Mouse (Mus musculus) gastrocnemius, adult 2 months (tissue): ENCODE data around the gene Pld1. TPM values are rescaled to one million over a fixed set of nuclear protein-coding genes. Genes with fewer than 3 reads are reported as not detected.

Experiments
- DNase-seq: peaks from one replicate; pipeline ENCODE4 v3.0.0; 2022
- H3K27ac ChIP-seq: fragments of 200-600 bp; 2 replicates; pipeline ENCODE4 v1.8.1; 2022; ENCODE audit warnings: mild to moderate bottlenecking
- H3K4me3 ChIP-seq: fragments of 200-600 bp; 2 replicates; pipeline ENCODE4 v1.8.1; 2022; ENCODE audit warnings: mild to moderate bottlenecking, moderate library complexity
- CTCF ChIP-seq: fragments of 200-600 bp; IDR thresholded peaks from 2 replicates; pipeline ENCODE4 v1.8.1; 2022; ENCODE audit warnings: antibody characterized with exemption, mild to moderate bottlenecking, moderate library complexity
- intact Hi-C: fragments of 180-260 bp; cut with DNase I; formaldehyde crosslinking; loops from one replicate; pipeline ENCODE4 v1.15.1; 2025
- long read RNA-seq, 2 experiments: library from polyadenylated mRNA; stranded (forward); transcript quantifications; one replicate each; pipeline ENCODE4 v2.0.0; 2021
- total RNA-seq, 2 experiments: library from RNA; stranded (reverse); gene quantifications; 2 replicates each; pipeline ENCODE4 v1.2.3; 2021

Pld1 gene
- 1 to 10 TPM; 4.6 to 6.1 TPM for total RNA-seq
- long read RNA-seq, experiment 1, result 0 reads
- long read RNA-seq, experiment 2, result 0 reads

DNA sequence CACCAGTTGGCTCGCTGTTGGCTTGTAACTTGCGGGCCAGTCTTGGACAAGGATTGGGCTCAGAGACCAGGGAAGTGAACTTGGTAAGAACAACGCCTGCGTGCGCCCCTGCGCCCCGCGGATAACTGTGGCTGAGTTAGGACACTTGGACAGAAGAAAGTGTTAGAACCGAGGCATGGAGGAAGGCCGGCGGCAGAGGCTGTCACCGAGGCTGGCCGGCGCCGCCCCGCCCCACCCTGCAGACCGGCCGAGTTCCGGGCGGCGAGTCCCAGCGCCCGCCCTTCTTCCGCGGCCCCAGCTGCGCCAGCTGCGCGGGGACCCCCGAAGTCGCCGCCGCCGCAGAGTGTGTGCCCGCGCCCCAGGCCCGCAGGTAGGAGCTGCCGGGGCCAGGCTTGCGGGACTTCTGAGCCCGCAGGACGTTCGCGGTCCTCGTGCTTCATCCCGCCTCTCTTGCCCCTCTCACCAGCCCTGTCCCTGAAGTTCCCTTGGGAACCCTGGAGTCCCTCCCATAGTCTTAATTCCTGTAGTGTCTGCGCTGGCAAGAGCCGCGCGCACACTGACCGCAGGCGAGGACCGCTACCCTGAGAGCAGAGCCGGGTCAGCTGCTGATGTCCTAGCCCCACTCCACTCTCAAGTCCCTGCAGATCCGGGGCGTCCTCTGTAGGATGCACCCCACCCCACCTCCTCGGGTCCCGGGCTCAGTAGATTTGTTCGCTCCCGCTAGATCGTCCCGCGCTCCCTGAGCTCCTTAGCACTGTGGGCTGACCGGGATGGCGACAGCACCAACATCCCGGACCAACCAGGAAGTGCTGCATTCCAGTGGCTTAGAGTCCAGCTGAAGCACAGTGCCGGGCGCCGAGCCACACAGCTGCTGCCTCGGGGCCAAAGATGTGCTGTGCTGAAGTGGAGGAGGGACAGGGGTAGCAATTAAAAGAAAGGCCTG, at the start of gene Pld1:
Pld1 (plus strand) TSS at position 315 of the 943 bp plus-strand sequence.
- no peak for TF ChIP-seq CTCF
- H3K27ac ChIP-seq, result peak within 1 kb of the TSS; percentile 91
- intact Hi-C loops, result loop anchor here (5.0 kb wide), 1 partner anchor 76 kb away; no protein-coding TSS in a partner anchor
- peak within 1 kb of the TSS; percentile 87 for H3K4me3 ChIP-seq
- peak; percentile 93 for DNase-seq

DNA sequence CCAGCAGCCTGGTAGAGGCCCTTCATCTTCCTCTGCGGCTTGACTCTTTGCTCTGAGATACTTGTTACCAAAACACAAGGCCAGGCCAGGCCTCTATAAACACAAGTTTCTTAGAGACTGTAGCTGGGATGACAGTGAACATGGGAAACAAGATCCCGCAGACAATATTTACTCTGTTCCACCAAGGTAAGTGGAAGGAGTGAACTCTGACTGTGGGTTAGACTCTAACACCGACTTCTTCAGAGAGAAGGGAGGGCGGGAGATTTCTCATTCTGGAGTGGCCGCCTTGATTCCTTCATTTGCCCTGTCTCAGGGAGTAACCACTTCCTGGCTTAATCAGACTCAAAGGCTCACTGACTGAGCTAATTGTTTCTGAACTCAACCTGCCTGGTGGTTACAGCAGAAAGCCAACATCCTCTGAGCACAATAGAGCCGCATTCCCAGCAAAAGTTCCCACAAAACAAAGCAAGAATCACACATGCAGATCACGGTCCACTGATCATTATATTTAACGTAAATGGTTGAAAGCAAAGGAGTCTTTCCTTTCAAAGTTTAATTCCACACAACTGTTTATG, 42.1 kb upstream of the Pld1 start, which contains the start of gene Tmem212:
Tmem212 (minus strand) TSS at position 51 of the 575 bp plus-strand sequence.
- TF ChIP-seq CTCF, result no peak
- peak within 1 kb of the TSS; percentile 32; the same call in 1 of the 2 replicates for H3K27ac ChIP-seq
- DNase-seq, result no peak
- H3K4me3 ChIP-seq, result no peak within 1 kb of the TSS
- intact Hi-C loops, result no loop called here

DNA sequence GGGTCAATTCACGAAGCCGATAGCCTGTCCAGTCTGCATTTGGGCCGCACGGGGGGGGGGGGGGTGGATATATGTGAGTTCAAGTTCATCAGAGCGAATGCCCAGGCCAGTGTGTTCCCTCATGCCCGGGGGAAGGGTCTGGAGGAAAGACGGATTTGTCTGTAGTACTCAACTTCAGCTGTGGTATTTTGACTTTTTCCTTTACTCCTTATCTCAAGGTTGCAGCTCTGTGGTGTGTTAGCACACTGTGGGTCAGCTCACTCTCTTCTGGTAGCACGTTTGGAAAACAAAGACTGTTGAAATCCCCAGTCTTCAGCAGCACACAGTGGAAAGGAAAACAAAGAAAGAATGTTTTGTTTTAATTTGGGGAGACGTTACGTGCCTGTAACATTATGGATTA, 40.3 kb upstream of the Pld1 start:
- no peak for DNase-seq
- peak overlapping the region; percentile 67; the same call in 1 of the 2 replicates for H3K27ac ChIP-seq
- H3K4me3 ChIP-seq, result no peak overlapping the region
- TF ChIP-seq CTCF, result no peak
- intact Hi-C loops, result no loop called here

DNA sequence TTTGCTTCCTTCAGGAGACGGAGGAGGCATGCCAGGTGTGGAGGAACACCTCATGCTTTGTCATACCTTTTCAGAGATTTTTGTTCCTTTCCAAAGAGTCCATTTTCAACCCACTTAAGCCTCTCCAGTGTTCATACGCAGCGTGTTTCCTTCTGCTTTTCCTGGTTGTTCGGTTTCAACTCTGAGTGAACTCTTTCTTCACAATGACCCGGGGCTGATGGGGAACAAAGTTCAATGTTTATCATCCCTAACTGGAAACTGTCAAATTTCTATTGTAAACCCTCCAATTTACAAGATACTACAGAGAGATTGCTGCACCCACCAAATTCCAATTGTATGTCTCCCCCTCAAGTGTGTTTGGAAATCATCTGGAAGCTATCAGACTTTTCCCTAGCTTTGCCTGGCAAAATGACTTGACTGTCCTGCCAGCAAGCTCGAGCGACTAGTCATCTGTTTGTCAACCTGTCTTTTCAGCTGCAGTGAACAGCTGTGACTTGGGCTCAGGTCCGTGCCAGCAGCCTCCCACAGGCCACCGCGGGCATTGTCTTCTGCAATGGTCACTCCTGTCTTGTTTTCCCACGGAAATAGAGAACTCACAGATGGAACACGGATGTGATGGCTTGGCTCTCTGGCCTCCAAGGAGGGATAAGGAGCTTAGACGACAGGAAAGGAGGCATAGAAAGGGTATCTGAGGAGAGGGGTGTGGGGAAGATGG, 39.3 kb upstream of the Pld1 start:
- DNase-seq, result peak; percentile 80
- no peak overlapping the region for H3K4me3 ChIP-seq
- H3K27ac ChIP-seq, result peak overlapping the region; percentile 67
- peak; percentile 28; the same call in 1 of the 2 replicates for TF ChIP-seq CTCF
- intact Hi-C loops, result no loop called here

GRCm38 (mm10) chr3:27901846-27902245, 36.6 kb upstream of the Pld1 start:
- intact Hi-C loops, result no loop called here
- H3K27ac ChIP-seq, result no peak overlapping the region
- no peak overlapping the region for H3K4me3 ChIP-seq
- DNase-seq, result no peak
- TF ChIP-seq CTCF, result peak; percentile 39; the same call in 1 of the 2 replicates

DNA sequence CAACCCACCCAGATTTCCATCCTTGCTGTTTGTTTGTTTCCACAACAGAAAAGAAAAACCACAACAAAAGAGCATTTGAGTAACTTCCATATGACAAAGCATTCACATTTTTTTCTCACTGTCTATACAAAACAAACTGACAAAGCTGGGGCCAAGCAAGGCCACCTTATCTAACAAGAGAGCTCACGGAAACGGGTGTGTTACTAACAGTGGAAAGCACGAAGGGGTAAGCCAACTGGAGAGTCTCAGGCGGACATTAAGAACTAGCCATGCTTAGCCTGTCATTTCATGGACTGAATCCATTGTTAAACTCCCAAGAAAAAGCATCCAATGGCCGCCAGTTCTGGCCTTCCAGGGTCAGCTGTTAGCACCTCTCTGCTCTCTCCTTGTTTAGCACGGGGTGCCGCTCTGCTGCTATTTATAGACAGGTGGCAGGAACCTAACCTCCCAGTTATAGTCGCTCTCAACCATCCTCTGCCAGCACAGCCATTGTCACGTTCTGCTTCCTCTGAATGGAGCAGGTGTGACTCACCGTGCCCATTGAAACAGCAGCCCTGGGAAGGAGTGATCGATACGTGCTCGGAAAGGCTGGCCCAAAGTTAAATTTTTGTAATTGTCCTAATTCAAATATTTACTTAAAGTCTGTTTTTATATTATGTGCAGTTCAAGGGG, 33.7 kb upstream of the Pld1 start:
- peak; percentile 70 for DNase-seq
- intact Hi-C loops, result no loop called here
- no peak overlapping the region; the same call in 1 of the 2 replicates for H3K27ac ChIP-seq
- no peak overlapping the region for H3K4me3 ChIP-seq
- TF ChIP-seq CTCF, result no peak

DNA sequence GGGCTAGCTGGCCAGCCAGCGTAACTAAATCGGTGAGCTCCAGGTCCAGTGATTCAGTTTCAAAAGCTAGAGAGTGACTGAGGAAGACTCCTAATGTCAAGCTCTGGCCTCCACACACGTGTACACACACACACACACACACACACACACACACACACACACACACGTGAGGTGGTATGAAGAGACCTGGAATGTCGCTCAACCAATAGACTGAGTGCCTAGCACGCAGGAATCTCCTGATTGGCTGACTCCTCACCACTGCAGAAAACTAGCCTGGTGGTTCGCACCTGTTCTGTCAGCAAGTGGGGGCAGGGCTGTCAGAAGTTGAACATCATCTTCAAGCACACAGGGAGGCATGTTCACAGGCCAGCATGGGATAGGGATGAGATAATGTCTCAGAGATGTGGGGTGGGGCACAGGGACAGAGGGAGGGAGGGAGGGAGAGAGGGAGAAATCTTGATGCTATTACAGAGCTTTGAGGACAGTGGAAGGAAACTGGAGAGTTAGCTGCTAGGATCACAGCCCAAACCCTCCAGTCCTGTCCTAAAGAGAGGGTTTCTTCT, 31.8 kb upstream of the Pld1 start:
- intact Hi-C loops, result no loop called here
- H3K27ac ChIP-seq, result no peak overlapping the region
- no peak for TF ChIP-seq CTCF
- no peak overlapping the region for H3K4me3 ChIP-seq
- DNase-seq, result peak; percentile 47

DNA sequence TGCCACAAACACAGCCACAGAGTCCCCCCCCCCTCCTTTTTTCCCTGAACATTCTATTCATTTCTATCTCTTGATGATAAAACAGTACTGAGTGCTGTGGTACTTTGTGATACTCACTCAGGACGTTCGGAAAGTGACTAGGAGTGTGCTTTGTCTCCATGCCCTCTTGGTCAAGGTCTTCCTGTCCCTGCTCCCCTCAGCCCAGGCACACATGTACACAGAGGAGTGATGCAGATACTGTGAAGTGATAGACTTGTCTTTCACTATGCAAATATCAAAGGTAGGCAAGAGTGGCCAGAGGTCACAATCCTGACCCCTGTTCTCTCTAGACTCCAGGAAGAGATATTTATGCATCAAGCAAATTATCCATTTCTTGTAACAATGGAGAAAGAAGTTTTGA, 31.2 kb upstream of the Pld1 start:
- DNase-seq, result no peak
- no peak overlapping the region for H3K27ac ChIP-seq
- TF ChIP-seq CTCF, result no peak
- intact Hi-C loops, result no loop called here
- H3K4me3 ChIP-seq, result no peak overlapping the region

DNA sequence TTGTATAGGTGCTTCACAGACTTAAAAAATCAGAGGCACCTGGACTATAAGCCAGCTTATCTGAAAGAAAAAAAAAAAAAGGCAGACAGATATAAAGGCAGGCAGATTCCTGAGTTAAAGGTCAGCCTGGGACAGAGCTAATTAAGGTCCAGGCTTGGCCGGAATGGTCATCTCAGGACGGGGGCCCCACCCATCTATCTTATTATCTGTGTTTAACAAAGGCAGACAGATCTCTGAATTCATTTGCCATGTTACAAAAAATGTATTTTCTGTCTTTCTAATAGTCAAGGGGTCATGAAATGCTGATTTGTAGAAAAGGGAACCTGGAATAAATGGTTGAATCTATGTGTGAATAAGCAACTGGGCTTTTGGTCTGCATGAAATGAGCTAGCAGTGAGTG, 30.2 kb upstream of the Pld1 start:
- intact Hi-C loops, result no loop called here
- H3K4me3 ChIP-seq, result no peak overlapping the region
- DNase-seq, result no peak
- TF ChIP-seq CTCF, result no peak
- no peak overlapping the region; the same call in 1 of the 2 replicates for H3K27ac ChIP-seq

- intact Hi-C loops, result no loop called here
- no peak for TF ChIP-seq CTCF
- DNase-seq, result no peak
- H3K27ac ChIP-seq, result peak overlapping the region; percentile 57; the same call in 1 of the 2 replicates
- no peak overlapping the region for H3K4me3 ChIP-seq
Measured at GRCm38 (mm10) chr3:27909016-27909415, 29.5 kb upstream of the Pld1 start.

DNA sequence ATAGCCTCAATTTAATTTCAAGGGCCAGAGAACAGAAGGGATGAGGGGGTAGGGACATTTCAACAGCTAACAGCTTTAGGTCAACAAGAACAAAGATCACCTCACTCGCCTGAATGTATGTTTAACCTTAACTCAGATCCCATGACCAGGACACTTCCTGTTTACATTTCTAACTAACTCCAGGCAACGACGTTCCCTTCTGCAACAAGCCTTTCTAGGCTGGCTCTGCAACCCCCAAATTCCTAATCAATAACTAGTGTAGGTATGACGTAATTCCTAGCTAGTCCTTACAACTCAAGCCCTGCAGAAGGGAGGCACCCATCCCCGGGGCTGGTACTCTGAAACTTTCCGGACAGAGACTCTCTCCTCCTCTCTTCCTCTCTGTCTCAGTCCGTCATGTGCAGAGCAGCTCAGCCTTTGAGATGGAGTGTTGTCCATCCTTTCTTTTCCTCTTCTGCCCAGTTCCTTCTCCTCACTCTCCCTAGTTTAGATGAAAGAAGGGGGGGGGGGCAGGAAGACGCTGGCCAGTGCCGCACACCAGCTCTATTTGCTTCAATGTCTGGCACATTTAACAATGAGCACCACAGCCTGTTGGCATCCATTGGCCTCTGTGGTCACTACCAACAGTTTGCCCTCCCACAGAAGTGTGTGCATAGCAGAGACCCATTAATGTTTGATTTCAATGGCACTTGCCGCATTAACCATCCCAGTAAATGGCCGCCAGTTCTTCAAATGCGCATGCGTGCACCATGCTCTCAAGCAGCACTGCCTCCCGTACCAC, 19.6 kb upstream of the Pld1 start:
- no peak overlapping the region for H3K27ac ChIP-seq
- intact Hi-C loops, result no loop called here
- no peak overlapping the region for H3K4me3 ChIP-seq
- TF ChIP-seq CTCF, result no peak
- no peak for DNase-seq
